Mouse (Mus musculus) large intestine, adult 2 months (tissue): ENCODE measurements around the gene Nr2f1. TPM values are rescaled to one million over a fixed set of nuclear protein-coding genes. Genes with fewer than 3 reads are reported as not detected.

Experiments
- DNase-seq: peaks from one replicate; pipeline ENCODE4 v3.0.0-alpha.2; 2012; ENCODE audit warnings: low read depth, low spot score
- WGBS: fragments of 180-500 bp; shearing (Covaris S2); methylation state at CpG from one replicate; pipeline ENCODE4 v1.1.7; 2018; 5-methylcytosine and 5-hydroxymethylcytosine counted together
- polyA plus RNA-seq: library from polyadenylated mRNA; depleted of rRNA; stranded (reverse); fragments of >200 nt; gene quantifications from 2 replicates; pipeline ENCODE4 v1.2.3, GENCODE M21; 2012

The Nr2f1 gene
- polyA plus RNA-seq, 1 experiment: 1.8 TPM

DNA sequence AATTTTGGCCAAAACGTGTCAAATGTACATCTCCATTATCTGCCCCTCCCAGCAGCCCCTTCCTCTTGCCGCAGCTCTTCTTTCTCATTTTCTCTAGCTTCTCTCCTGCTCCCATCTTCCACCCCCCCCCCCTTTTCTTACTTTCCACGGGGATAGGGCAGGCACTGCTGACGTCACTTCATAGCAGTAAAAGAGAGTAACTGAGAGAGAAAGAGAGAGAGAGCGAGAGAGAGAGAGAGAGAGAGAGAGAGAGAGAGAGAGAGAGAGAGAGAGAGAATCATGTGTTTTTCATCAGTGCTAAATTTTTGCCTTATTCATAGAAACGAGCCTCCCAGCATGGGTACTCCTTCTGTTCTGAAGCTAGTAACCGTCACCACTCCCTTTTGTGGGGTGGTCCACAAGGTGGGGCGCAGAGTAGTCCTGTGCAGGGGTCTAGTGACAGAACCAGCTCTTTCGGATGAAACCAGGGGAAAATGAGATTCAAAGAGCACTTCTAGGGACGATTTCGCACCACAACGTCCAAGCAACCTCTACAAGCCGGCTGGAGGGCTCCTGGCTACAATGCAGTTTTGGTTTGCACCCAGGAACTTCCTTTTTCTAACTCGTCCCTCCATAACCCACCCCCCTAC is 17.5 kb downstream of the Nr2f1 start:
- WGBS: 9% methylated on average over 14 of the region's 14 CpGs
- no peak for DNase-seq

- no peak for DNase-seq
Measured at GRCm38 (mm10) chr13:78181071-78181929, 18.3 kb downstream of the Nr2f1 start.

DNA sequence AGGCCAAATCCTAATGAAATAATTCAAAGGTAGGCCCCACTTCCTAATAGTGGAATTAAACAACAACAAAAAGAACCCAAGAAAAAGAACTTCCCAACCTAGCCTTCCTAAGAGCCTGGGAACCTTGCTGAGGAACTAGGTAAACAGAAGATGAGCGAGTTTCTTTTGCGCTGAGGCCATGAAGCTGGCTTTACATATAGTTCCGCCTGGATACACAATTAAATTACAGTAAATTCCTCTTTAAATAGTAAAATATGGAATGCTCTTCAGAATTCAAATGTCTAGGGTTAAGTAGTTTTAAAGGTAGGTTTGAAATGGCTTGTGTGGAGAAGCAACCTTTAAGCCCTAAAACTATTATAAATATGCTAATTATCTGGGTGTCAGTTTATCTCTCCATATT is 19.3 kb downstream of the Nr2f1 start:
- 36% methylated on average over 3 of the region's 3 CpGs for WGBS
- DNase-seq: no peak

More at GRCm38 (mm10) chr13:78181071-78181929, 18.3 kb downstream of the Nr2f1 start:
- 3% methylated on average over 44 of the region's 44 CpGs for WGBS

GRCm38 (mm10) chr13:78179312-78180097 is 20.1 kb downstream of the Nr2f1 start:
- 9% methylated on average over 38 of the region's 38 CpGs for WGBS

GRCm38 (mm10) chr13:78178771-78179170 is 20.8 kb downstream of the Nr2f1 start:
- WGBS: 20% methylated on average over 5 of the region's 5 CpGs
- no peak for DNase-seq

More at GRCm38 (mm10) chr13:78179312-78180097, 20.1 kb downstream of the Nr2f1 start:
- DNase-seq: no peak

- WGBS: 8% methylated on average over 1 of the region's 1 CpGs
- DNase-seq: no peak
Measured at GRCm38 (mm10) chr13:78178021-78178420, 21.5 kb downstream of the Nr2f1 start.

- 10% methylated on average over 5 of the region's 5 CpGs for WGBS
- DNase-seq: no peak
Measured at GRCm38 (mm10) chr13:78177381-78177950, 22.1 kb downstream of the Nr2f1 start.

GRCm38 (mm10) chr13:78175821-78176380 is 23.7 kb downstream of the Nr2f1 start:
- DNase-seq: no peak
- 5% methylated on average over 8 of the region's 8 CpGs for whole genome bisulfite sequencing

DNA sequence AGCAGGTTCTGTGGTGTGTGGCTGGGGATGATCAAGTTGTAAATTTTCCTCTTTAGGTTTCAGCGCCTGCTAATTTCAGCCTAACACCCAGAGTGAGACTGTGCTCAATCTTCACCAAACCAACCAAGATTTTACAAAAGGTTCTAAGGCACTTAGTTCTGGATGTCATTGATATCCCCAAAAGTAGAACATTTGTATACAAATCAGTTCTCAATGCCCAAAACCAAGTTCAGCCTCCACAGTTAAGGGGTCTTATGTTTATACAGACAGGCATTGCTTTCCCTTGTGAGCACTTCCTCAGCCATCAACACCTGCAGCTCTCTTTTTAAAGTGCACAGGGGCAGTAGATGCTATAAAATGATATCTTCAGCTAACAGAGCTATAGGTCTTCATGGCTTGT is 24.7 kb downstream of the Nr2f1 start:
- DNase-seq: no peak
- 9% methylated on average over 1 of the region's 1 CpGs for WGBS

DNA sequence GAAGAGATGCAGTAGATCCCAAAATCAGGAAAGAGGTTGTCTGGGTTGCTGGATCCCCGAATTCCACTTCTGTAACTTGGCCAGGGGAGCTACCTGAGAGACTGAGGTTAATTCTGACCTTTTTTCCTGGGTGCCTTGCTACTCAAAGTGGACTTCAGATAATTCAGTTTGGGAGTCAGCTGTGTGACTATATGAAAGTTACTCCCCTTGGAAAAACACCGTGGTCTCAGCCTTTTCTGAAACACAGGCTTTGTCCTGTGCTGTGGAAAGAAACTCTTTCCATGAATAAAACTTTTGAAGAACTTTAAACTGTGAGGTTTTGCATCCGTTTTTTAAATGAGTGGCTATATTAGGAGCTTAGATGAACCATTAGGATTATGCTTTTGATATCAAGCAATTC is 25.4 kb downstream of the Nr2f1 start:
- 9% methylated on average over 3 of the region's 3 CpGs for WGBS
- no peak for DNase-seq

GRCm38 (mm10) chr13:78172861-78173260 is 26.7 kb downstream of the Nr2f1 start:
- no peak for DNase-seq
- WGBS: 9% methylated on average over 3 of the region's 3 CpGs

GRCm38 (mm10) chr13:78171984-78172636 is 27.4 kb downstream of the Nr2f1 start:
- 6% methylated on average over 17 of the region's 17 CpGs for WGBS
- no peak for DNase-seq

DNA sequence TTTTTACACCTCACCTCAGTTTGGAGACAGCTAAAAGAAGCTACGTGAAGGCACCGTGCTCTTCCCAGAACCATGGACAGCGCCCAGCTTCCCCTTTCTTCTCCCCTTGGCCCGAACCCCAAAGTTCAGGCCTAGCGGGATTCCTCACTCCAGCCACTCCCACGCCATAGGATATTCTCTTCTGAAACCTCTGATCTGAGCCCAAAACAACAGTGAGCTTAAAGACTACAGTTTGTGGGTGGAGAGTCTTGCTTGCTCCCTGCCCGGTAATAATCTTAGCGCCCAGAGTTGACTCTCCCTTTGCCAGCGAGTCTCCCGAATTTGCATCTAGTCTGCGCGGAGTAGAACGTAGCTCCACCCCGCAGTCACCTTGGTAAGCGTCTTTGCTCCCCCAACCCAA is 28.2 kb downstream of the Nr2f1 start:
- WGBS: 3% methylated on average over 15 of the region's 15 CpGs
- DNase-seq: no peak

GRCm38 (mm10) chr13:78168166-78168565 is 31.4 kb downstream of the Nr2f1 start:
- DNase-seq: no peak
- 59% methylated on average over 4 of the region's 4 CpGs for WGBS

DNA sequence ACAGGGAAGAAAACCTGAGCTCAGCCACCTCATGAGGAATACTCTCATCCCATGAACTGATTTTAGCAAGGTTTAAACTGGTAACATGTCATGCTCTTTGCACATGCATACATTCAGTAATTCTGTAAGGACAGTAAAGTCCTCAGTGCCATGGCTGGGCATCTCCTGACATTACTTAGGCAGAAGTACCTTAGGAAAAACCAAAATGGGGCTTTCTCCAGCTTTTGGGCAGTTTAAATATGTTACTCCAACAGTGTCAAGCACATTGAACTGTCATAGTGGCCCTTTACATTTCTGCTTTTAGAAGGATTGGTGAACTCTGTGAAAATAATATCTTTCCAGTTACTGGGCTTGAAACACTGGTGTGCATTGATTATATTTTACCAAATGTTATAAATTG is 34.6 kb downstream of the Nr2f1 start:
- DNase-seq: no peak

- peak; percentile 33 for DNase-seq
- whole genome bisulfite sequencing: under 1% methylated on average over 86 of the region's 86 CpGs
Measured at GRCm38 (mm10) chr13:78163087-78163958, 36.2 kb downstream of the Nr2f1 start.

GRCm38 (mm10) chr13:78162149-78162548 is 37.4 kb downstream of the Nr2f1 start:
- no peak for DNase-seq
- 61% methylated on average over 2 of the region's 2 CpGs for WGBS

DNA sequence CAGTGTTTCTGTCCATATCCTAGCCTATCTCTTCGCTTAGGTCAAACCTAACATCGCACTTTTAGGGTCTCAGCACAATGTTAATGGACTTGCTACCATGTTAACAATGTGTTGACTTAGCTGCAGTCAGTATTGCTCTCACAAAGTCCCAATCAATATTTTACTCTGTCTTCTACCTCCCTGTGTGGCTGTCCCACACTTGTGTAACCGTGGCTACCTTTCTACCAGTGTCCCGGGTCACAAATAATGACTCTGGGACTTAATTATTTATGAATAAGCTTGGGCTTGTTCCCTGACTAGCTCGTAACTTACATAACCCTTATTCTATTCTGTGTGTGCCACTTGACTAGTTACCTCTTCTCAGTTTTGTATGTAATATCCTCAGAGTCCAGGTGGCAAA is 42.1 kb downstream of the Nr2f1 start:
- WGBS: 84% methylated on average over 5 of the region's 5 CpGs
- no peak for DNase-seq
